Mouse (Mus musculus) hematopoietic stem cell, adult 5-6 weeks (primary cell): ENCODE data around the gene Mrpl51. TPM values are rescaled to one million over a fixed set of nuclear protein-coding genes. Genes with fewer than 3 reads are reported as not detected.
A peak's percentile ranks its signal among the peaks of the same experiment; 100 is the strongest.

Experiments
- ATAC-seq, 2 experiments: fragments of 125-278 bp in 1 of 2; replicated peaks in 1 of 2; 2 replicates each; pipeline ENCODE4 v1.8.0; 2016 to 2017; ENCODE audit warnings: inconsistent platforms in 2 of 2, mild to moderate bottlenecking in 2 of 2, moderate number of reproducible peaks in 2 of 2, low read depth in 1 of 2, moderate TSS enrichment in 1 of 2; ENCODE audit not compliant: low FRiP score in 2 of 2, poor library complexity in 2 of 2, severe bottlenecking in 2 of 2, insufficient read depth in 1 of 2, low TSS enrichment in 1 of 2
- total RNA-seq: library from RNA; stranded (forward); fragments of 172-1452, 232-1000 nt; gene quantifications from 2 replicates; pipeline ENCODE4 v1.2.3, GENCODE M21; 2017

Gene Mrpl51
- total RNA-seq = 72.6 and 78.6 TPM in 2 replicates

- peak; percentile 95 to 96 for ATAC-seq
Observed at GRCm38 (mm10) chr6:125191332-125192015, at the start of gene Mrpl51, which contains the start of gene Ncapd2. Mrpl51 (plus strand) TSS chr6:125191801. Ncapd2 (minus strand) TSS chr6:125191701.

GRCm38 (mm10) chr6:125142436-125142835 is 49.2 kb upstream of the Mrpl51 start:
- no peak for ATAC-seq

- no peak for ATAC-seq
Observed at GRCm38 (mm10) chr6:125143128-125143527, 48.5 kb upstream of the Mrpl51 start.

- ATAC-seq = no peak
Observed at GRCm38 (mm10) chr6:125143904-125144303, 47.7 kb upstream of the Mrpl51 start.

- peak; percentile 88 to 93 for ATAC-seq
Observed at GRCm38 (mm10) chr6:125145001-125145400, 46.6 kb upstream of the Mrpl51 start, which contains the start of gene Iffo1. Iffo1 (plus strand) TSS chr6:125145241.

GRCm38 (mm10) chr6:125145479-125145951 is 46.1 kb upstream of the Mrpl51 start:
- no peak for ATAC-seq

GRCm38 (mm10) chr6:125146148-125146547 is 45.5 kb upstream of the Mrpl51 start:
- ATAC-seq = no peak

- ATAC-seq = peak in 1 of 2 experiments; percentile 30; a peak in 1 of 4 replicates
Observed at GRCm38 (mm10) chr6:125146797-125147196, 44.8 kb upstream of the Mrpl51 start.

GRCm38 (mm10) chr6:125147329-125147728 is 44.3 kb upstream of the Mrpl51 start:
- no peak for ATAC-seq

GRCm38 (mm10) chr6:125148251-125148925 is 43.2 kb upstream of the Mrpl51 start:
- no peak; a peak in 1 of 4 replicates for ATAC-seq

- no peak for ATAC-seq
Observed at GRCm38 (mm10) chr6:125148926-125149568, 42.6 kb upstream of the Mrpl51 start.

- no peak for ATAC-seq
Observed at GRCm38 (mm10) chr6:125149569-125149950, 42.0 kb upstream of the Mrpl51 start.

GRCm38 (mm10) chr6:125152212-125153017 is 39.2 kb upstream of the Mrpl51 start:
- no peak for ATAC-seq

GRCm38 (mm10) chr6:125153018-125153389 is 38.6 kb upstream of the Mrpl51 start:
- ATAC-seq = no peak

GRCm38 (mm10) chr6:125153682-125154081 is 37.9 kb upstream of the Mrpl51 start:
- no peak for ATAC-seq

GRCm38 (mm10) chr6:125154550-125154949 is 37.1 kb upstream of the Mrpl51 start:
- 0 out of 4 replicates have a peak, but pooled peaks of 1 of the 2 experiments have one; percentile 17 for ATAC-seq

- ATAC-seq = no peak
Observed at GRCm38 (mm10) chr6:125155262-125155661, 36.3 kb upstream of the Mrpl51 start.
